Mouse (Mus musculus) embryonic facial prominence, embryonic 14.5 days (tissue): ENCODE data around the gene Stox2. TPM values are rescaled to one million over a fixed set of nuclear protein-coding genes. Genes with fewer than 3 reads are reported as not detected.
A peak's percentile ranks its signal among the peaks of the same experiment; 100 is the strongest.

Experiments used
- ATAC-seq: fragments of 200-750 bp; cut with Nextera tagmentation; 2 replicates; pipeline ENCODE4 v1.8.0; 2017; ENCODE audit warnings: low read depth, moderate number of reproducible peaks, moderate TSS enrichment
- DNase-seq: peaks from one replicate; pipeline ENCODE4 v3.0.0-alpha.2; 2015; ENCODE audit warnings: low spot score
- H3K27ac ChIP-seq: fragments of 300-500 bp; sonication (generic); replicated peaks from 2 replicates; pipeline ENCODE4 v1.5.1; 2014; ENCODE audit warnings: low read depth, mild to moderate bottlenecking, low read length, moderate library complexity
- H3K27me3 ChIP-seq: fragments of 300-500 bp; sonication (generic); replicated peaks from 2 replicates; pipeline ENCODE4 v1.6.1; 2014; ENCODE audit warnings: low read length; ENCODE audit not compliant: control insufficient read depth, insufficient read depth
- H3K36me3 ChIP-seq: fragments of 300-500 bp; sonication (generic); 2 replicates; pipeline ENCODE4 v1.6.1; 2014; ENCODE audit warnings: low read length, mixed read lengths; ENCODE audit not compliant: control insufficient read depth, insufficient read depth
- H3K4me1 ChIP-seq: fragments of 300-500 bp; sonication (generic); 2 replicates; pipeline ENCODE4 v1.6.1; 2014; ENCODE audit warnings: antibody characterized with exemption, low read length; ENCODE audit not compliant: control insufficient read depth, insufficient read depth
- H3K4me2 ChIP-seq: fragments of 300-500 bp; sonication (generic); 2 replicates; pipeline ENCODE4 v1.6.1; 2014; ENCODE audit warnings: low read depth, mild to moderate bottlenecking, low read length, moderate library complexity, mixed read lengths
- H3K4me3 ChIP-seq: fragments of 300-500 bp; sonication (generic); 2 replicates; pipeline ENCODE4 v1.5.1; 2014; ENCODE audit warnings: low read depth, mild to moderate bottlenecking, low read length
- H3K9ac ChIP-seq: fragments of 300-500 bp; sonication (generic); 2 replicates; pipeline ENCODE4 v1.6.1; 2014; ENCODE audit warnings: low read depth, mild to moderate bottlenecking, low read length, moderate library complexity, mixed read lengths
- H3K9me3 ChIP-seq: fragments of 300-500 bp; sonication (generic); 2 replicates; pipeline ENCODE4 v1.6.1; 2016; ENCODE audit warnings: low read length; ENCODE audit not compliant: control insufficient read depth
- WGBS: fragments of 180-500 bp; shearing (Covaris S2); extraction: QIAGEN DNeasy Blood & Tissue Kit; methylation state at CpG from one replicate; pipeline ENCODE4 v1.1.7; 2014; 5-methylcytosine and 5-hydroxymethylcytosine counted together
- polyA plus RNA-seq: library from polyadenylated mRNA; unstranded; fragments of >200 nt; fragmentation: Nextera tagmentation; extraction: Ambion mirVana; gene quantifications from 2 replicates; pipeline ENCODE4 v1.2.1, GENCODE M21; 2014

The Stox2 gene
- polyA plus RNA-seq, 1 experiment from 2014 or later: 14.2 TPM

GRCm38 (mm10) chr8:47413524-47414257 lies 32.5 kb downstream of the Stox2 start:
- Histone ChIP-seq H3K9me3 (no peaks in the 10 kb centered on the region), H3K9ac (peak overlapping the region; percentile 71), H3K4me2 (peak overlapping the region; percentile 98), H3K27me3 (peaks cover 59% of the 10 kb centered on the region), H3K27ac (peak overlapping the region; percentile 63), H3K4me1 (peaks cover 11% of the 10 kb centered on the region; the same call in 1 of the 2 replicates), H3K36me3 (no peaks in the 10 kb centered on the region), H3K4me3 (peak overlapping the region; percentile 77)
- ATAC-seq (peak; percentile 58), DNase-seq (peak; percentile 66)
- 1% methylated on average over 33 of the region's 46 CpGs for WGBS

GRCm38 (mm10) chr8:47412696-47413523 lies 33.3 kb downstream of the Stox2 start:
- H3K9me3 ChIP-seq: no peaks in the 10 kb centered on the region
- peak overlapping the region; percentile 63 for H3K27ac ChIP-seq
- DNase-seq: no peak
- peak overlapping the region; percentile 98 for H3K4me2 ChIP-seq
- peaks cover 66% of the 10 kb centered on the region for H3K27me3 ChIP-seq
- ATAC-seq: peak; percentile 67
- H3K9ac ChIP-seq: peak overlapping the region; percentile 71
- 0% methylated on average over 58 of the region's 81 CpGs for WGBS
- no peaks in the 10 kb centered on the region for H3K36me3 ChIP-seq
- peaks cover 11% of the 10 kb centered on the region; the same call in 1 of the 2 replicates for H3K4me1 ChIP-seq
- peak overlapping the region; percentile 77 for H3K4me3 ChIP-seq

- peaks cover 71% of the 10 kb centered on the region for H3K27me3 ChIP-seq
- peak overlapping the region; percentile 71 for H3K9ac ChIP-seq
- peak overlapping the region; percentile 77 for H3K4me3 ChIP-seq
- H3K27ac ChIP-seq: no peak overlapping the region
- peaks cover 11% of the 10 kb centered on the region; the same call in 1 of the 2 replicates for H3K4me1 ChIP-seq
- ATAC-seq: no peak; the same call in 1 of the 2 replicates
- H3K36me3 ChIP-seq: no peaks in the 10 kb centered on the region
- no peaks in the 10 kb centered on the region for H3K9me3 ChIP-seq
- H3K4me2 ChIP-seq: peak overlapping the region; percentile 98
- 2% methylated on average over 26 of the region's 43 CpGs for WGBS
- no peak for DNase-seq
These were observed 34.0 kb downstream of the Stox2 start for GRCm38 (mm10) chr8:47411994-47412695.

- Histone ChIP-seq H3K27me3 (peaks cover 67% of the 10 kb centered on the region), H3K4me1 (peaks cover 11% of the 10 kb centered on the region; the same call in 1 of the 2 replicates), H3K4me2 (peak overlapping the region; percentile 98; the same call in 1 of the 2 replicates), H3K36me3 (no peaks in the 10 kb centered on the region), H3K9ac (no peak overlapping the region), H3K27ac (no peak overlapping the region), H3K4me3 (peak overlapping the region; percentile 77), H3K9me3 (no peaks in the 10 kb centered on the region)
- 7% methylated on average over 12 of the region's 12 CpGs for WGBS
- no peak for DNase-seq
- ATAC-seq: no peak
These were observed 34.8 kb downstream of the Stox2 start for GRCm38 (mm10) chr8:47411321-47411720.

- H3K27me3 ChIP-seq: peaks cover 57% of the 10 kb centered on the region
- no peak overlapping the region for H3K27ac ChIP-seq
- DNase-seq: no peak
These were observed 37.1 kb downstream of the Stox2 start for GRCm38 (mm10) chr8:47409061-47409460.

GRCm38 (mm10) chr8:47404852-47405251 lies 41.3 kb downstream of the Stox2 start:
- Histone ChIP-seq H3K27ac (no peak overlapping the region), H3K4me3 (no peak overlapping the region), H3K4me2 (no peak overlapping the region), H3K27me3 (peaks cover 20% of the 10 kb centered on the region), H3K9ac (no peak overlapping the region), H3K4me1 (0 out of 2 replicates have a peak, but pooled peaks cover 5% of the 10 kb centered on the region), H3K9me3 (no peaks in the 10 kb centered on the region), H3K36me3 (no peaks in the 10 kb centered on the region)
- ATAC-seq: no peak
- no peak for DNase-seq
- 68% methylated on average over 1 of the region's 2 CpGs for WGBS

More at GRCm38 (mm10) chr8:47409061-47409460, 37.1 kb downstream of the Stox2 start:
- peak overlapping the region; percentile 28 for H3K4me2 ChIP-seq
- H3K4me1 ChIP-seq: peaks cover 11% of the 10 kb centered on the region; the same call in 1 of the 2 replicates
- ATAC-seq: no peak
- no peak overlapping the region for H3K4me3 ChIP-seq
- H3K9ac ChIP-seq: no peak overlapping the region
- no peaks in the 10 kb centered on the region for H3K36me3 ChIP-seq
- 7% methylated on average over 8 of the region's 8 CpGs for WGBS
- no peaks in the 10 kb centered on the region for H3K9me3 ChIP-seq

GRCm38 (mm10) chr8:47392927-47393326 lies 53.2 kb downstream of the Stox2 start:
- Histone ChIP-seq H3K9ac (no peak overlapping the region), H3K27ac (no peak overlapping the region), H3K36me3 (no peaks in the 10 kb centered on the region), H3K4me3 (no peak overlapping the region), H3K4me1 (no peaks in the 10 kb centered on the region), H3K9me3 (no peaks in the 10 kb centered on the region), H3K4me2 (no peak overlapping the region), H3K27me3 (no peaks in the 10 kb centered on the region)
- no peak for DNase-seq
- ATAC-seq: 0 out of 2 replicates have a peak, but pooled peaks have one; percentile 4
- WGBS: 52% methylated on average over 7 of the region's 7 CpGs

- Histone ChIP-seq H3K4me3 (no peak overlapping the region), H3K4me1 (no peaks in the 10 kb centered on the region), H3K9me3 (no peaks in the 10 kb centered on the region), H3K27ac (no peak overlapping the region), H3K36me3 (no peaks in the 10 kb centered on the region), H3K27me3 (no peaks in the 10 kb centered on the region), H3K9ac (no peak overlapping the region), H3K4me2 (no peak overlapping the region; the same call in 1 of the 2 replicates)
- DNase-seq (no peak), ATAC-seq (0 out of 2 replicates have a peak, but pooled peaks have one; percentile 18)
- WGBS: 72% methylated on average over 18 of the region's 18 CpGs
These were observed 53.9 kb downstream of the Stox2 start for GRCm38 (mm10) chr8:47392290-47392689.
